Mouse (Mus musculus) layer of hippocampus, adult 2 months (tissue): Measurements from ENCODE around the gene Cryaa. TPM values are rescaled to one million over a fixed set of nuclear protein-coding genes. Genes with fewer than 3 reads are reported as not detected.

Experiments used
- DNase-seq, 2 experiments: peaks; one replicate each; pipeline ENCODE4 v3.0.0; 2022; ENCODE audit warnings: low spot score in 2 of 2
- H3K27ac ChIP-seq: fragments of 200-600 bp; 2 replicates; pipeline ENCODE4 v1.8.1; 2022
- H3K4me3 ChIP-seq: fragments of 200-600 bp; 2 replicates; pipeline ENCODE4 v1.8.1; 2022; ENCODE audit warnings: mild to moderate bottlenecking
- CTCF ChIP-seq: fragments of 200-600 bp; conservative IDR thresholded peaks from 2 replicates; pipeline ENCODE4 v1.8.1; 2022; ENCODE audit warnings: antibody characterized with exemption, mild to moderate bottlenecking, moderate library complexity
- long read RNA-seq, 2 experiments: library from polyadenylated mRNA; stranded (forward); transcript quantifications; one replicate each; pipeline ENCODE4 v2.0.0; 2021; ENCODE audit warnings: borderline mapping rate in 2 of 2
- total RNA-seq, 2 experiments: library from RNA; stranded (reverse); gene quantifications; 2 replicates each; pipeline ENCODE4 v1.2.3; 2021

Cryaa gene
- under 1 TPM; 0.49 to 0.66 TPM for total RNA-seq
- long read RNA-seq, experiment 1, result 0 reads
- long read RNA-seq, experiment 2, result 0 reads

GRCm38 (mm10) chr17:31677507-31677906 is at the start of gene Cryaa:
Cryaa (plus strand) TSS chr17:31677807.
- Histone ChIP-seq H3K27ac (no peak within 1 kb of the TSS), H3K4me3 (no peak within 1 kb of the TSS)
- no peak for DNase-seq
- no peak for TF ChIP-seq CTCF

GRCm38 (mm10) chr17:31627961-31628360 is 49.6 kb upstream of the Cryaa start:
- H3K4me3 ChIP-seq, result no peak overlapping the region
- no peak for DNase-seq
- TF ChIP-seq CTCF, result no peak
- no peak overlapping the region for H3K27ac ChIP-seq

GRCm38 (mm10) chr17:31631081-31631800 is 46.4 kb upstream of the Cryaa start:
- no peak overlapping the region for H3K4me3 ChIP-seq
- no peak overlapping the region for H3K27ac ChIP-seq
- TF ChIP-seq CTCF, result no peak
- no peak for DNase-seq

GRCm38 (mm10) chr17:31633007-31633406 is 44.6 kb upstream of the Cryaa start:
- Histone ChIP-seq H3K4me3 (no peak overlapping the region), H3K27ac (no peak overlapping the region)
- TF ChIP-seq CTCF, result no peak
- DNase-seq, result no peak

GRCm38 (mm10) chr17:31634896-31635295 is 42.7 kb upstream of the Cryaa start:
- H3K4me3 ChIP-seq, result peak overlapping the region; percentile 13; the same call in 1 of the 2 replicates
- DNase-seq, result no peak
- TF ChIP-seq CTCF, result no peak
- no peak overlapping the region for H3K27ac ChIP-seq

- peak overlapping the region; percentile 59 for H3K4me3 ChIP-seq
- DNase-seq, result no peak
- H3K27ac ChIP-seq, result peak overlapping the region; percentile 85; the same call in 1 of the 2 replicates
- TF ChIP-seq CTCF, result no peak
These were observed 41.8 kb upstream of the Cryaa start for GRCm38 (mm10) chr17:31635781-31636180.

- H3K4me3 ChIP-seq, result peak overlapping the region; percentile 59
- peak overlapping the region; percentile 85 for H3K27ac ChIP-seq
- no peak for DNase-seq
- no peak for TF ChIP-seq CTCF
These were observed 41.2 kb upstream of the Cryaa start for GRCm38 (mm10) chr17:31636277-31636941.

DNA sequence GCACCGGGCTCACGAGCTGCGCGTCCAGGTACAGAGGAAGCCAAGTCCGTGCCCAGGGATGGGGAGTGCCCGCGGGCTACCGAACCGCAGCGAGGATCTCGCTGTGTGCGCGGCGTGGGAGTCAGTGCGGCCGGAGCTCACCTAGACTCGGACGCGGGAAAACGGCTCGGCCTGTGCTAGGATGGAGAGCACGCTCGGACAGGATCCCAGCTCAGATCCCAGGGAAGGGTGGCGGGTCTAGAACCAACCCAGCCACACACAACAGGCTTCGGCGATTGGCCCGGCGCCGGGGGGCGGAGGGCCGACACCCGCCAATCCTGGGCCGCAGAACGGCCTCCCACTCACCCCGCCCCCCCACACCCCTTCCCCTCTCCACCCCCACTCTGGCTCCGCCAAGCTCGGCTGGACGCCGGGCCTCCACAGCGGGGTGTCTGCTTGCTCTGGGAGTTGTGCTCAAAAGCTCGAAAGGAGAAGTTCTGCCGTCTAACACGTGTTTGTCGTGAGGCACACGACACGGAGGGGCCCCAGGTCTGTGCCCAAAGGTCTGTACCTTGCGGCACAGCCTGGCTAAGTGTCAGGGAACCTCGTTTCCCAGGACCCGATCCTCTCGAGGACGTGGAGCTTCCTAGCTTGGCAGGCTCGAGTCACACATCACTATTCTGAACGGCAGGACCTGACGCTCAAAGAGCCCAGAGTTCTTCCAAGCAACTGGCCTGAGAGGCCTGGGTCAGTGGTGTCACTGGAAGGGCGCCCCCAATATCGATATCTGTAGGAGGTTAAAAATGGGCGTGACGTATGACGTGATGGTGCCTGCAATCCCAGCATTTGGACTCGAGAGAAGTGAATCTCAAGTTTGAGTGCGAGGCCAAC is 40.4 kb upstream of the Cryaa start, which contains the start of gene Cbs:
Cbs (minus strand) TSS at position 297 of the 870 bp plus-strand sequence.
- Histone ChIP-seq H3K27ac (peak within 1 kb of the TSS; percentile 88), H3K4me3 (peak within 1 kb of the TSS; percentile 59)
- TF ChIP-seq CTCF, result no peak
- DNase-seq, result peak; percentile 70 to 72

DNA sequence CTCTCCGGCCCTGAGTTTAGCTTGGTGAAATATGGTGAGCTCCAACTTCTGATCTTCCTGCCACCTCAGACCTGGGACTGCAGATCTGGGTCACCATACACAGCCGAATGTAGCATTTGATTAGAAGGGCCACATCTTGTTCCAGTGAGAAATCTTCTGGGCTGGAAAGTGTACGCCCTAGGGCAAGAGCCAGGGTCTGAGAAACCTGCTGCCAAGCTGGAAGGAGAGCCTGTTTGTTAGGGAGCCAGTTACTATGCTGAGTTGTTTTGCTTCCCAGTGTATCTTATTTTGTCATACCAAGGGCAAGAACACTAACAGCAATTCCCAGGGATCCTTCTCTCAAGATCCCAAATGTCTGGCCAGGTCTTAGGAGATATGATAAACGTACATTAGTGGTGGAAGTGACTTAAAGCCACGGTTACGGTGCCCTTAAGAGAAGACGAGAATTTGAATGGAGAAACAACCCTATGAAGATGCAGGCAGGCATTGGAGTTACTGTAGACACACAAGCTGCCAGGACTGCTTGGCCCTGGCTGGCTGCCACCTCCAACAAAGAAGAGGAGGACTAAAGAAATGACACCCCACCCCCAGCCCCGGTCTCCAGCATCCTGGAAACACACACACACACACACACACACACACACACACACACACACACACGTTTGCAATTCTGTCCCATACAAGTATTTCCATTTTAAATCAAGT is 39.6 kb upstream of the Cryaa start:
- DNase-seq, result peak; percentile 47 to 64
- no peak for TF ChIP-seq CTCF
- peak overlapping the region; percentile 88 for H3K27ac ChIP-seq

GRCm38 (mm10) chr17:31639651-31640050 is 38.0 kb upstream of the Cryaa start:
- Histone ChIP-seq H3K4me3 (no peak overlapping the region), H3K27ac (peak overlapping the region; percentile 58)
- no peak for DNase-seq
- no peak for TF ChIP-seq CTCF

More for the DNA sequence above, 39.6 kb upstream of the Cryaa start:
- H3K4me3 ChIP-seq, result no peak overlapping the region

DNA sequence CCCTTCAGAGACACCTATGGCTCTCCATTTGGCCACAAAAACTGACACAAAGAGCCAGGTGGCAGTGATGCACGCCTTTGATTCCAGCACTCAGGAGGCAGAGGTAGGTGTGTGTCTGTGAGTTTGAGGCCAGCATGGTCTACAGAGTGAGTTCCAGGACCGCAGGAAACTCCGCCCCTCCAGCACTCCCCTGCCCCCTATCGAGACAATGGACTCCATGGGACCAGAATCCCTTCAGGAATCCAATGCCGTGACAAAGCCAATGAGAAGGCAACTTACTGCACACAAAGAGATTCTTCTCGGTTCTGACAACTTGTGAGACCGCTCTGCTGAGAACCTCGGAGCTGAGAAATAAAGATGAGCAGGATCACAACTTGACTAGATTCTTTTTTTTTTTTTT is 35.3 kb upstream of the Cryaa start:
- H3K27ac ChIP-seq, result no peak overlapping the region
- no peak for TF ChIP-seq CTCF
- no peak for DNase-seq
- no peak overlapping the region for H3K4me3 ChIP-seq

DNA sequence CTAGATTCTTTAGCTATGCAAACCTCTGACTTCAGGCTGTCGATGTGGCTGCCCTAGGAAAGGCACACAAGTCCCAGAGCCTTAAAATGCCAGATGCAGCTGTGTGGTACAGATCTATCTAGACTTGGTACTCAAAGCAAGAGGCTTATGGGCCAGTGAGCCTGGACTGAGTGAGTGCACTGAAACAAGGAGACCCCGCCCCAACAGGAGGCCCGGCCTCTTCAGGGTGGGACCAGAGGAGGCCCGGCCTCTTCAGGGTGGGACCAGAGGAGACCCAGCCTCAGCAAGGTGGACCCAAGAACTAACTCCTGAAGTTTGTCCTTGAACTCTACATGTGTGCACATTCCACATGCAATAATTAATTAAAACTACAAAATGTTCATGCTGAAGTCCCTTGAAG is 34.7 kb upstream of the Cryaa start:
- no peak for TF ChIP-seq CTCF
- no peak for DNase-seq
- Histone ChIP-seq H3K4me3 (no peak overlapping the region), H3K27ac (no peak overlapping the region)
